27 mouse cellular contexts compared by ENCODE assay signal in genomic region chr5:89884991-89885390, GRCm38 (mm10).
"Had no signal": no experiment of that assay in that cellular context is flagged by ENCODE, and none has a peak within 500 bp of the region (broad histone marks: within the 10 kb centered on the region; RNA-seq: fewer than 3 reads in every experiment).

No protein-coding gene starts in this region.

- H3K9ac ChIP-seq: heart, embryonic 12.5 days; hindbrain, embryonic 12.5 days; hindbrain, embryonic 14.5 days; intestine, embryonic 15.5 days; limb, embryonic 13.5 days; limb, embryonic 15.5 days; liver, embryonic 12.5 days; liver, embryonic 14.5 days had no signal

- H3K27me3 ChIP-seq: heart, embryonic 12.5 days; hindbrain, embryonic 12.5 days; intestine, embryonic 15.5 days; limb, embryonic 13.5 days; limb, embryonic 15.5 days; liver, embryonic 12.5 days had no signal

- H3K4me2 ChIP-seq: heart, embryonic 12.5 days; hindbrain, embryonic 12.5 days; hindbrain, embryonic 14.5 days; intestine, embryonic 15.5 days; limb, embryonic 13.5 days; limb, embryonic 15.5 days; liver, embryonic 12.5 days had no signal

- H3K36me3 ChIP-seq: heart, embryonic 10.5 days; hindbrain, embryonic 12.5 days; intestine, embryonic 15.5 days; limb, embryonic 15.5 days had no signal

- ATAC-seq: hindbrain, embryonic 16.5 days; inflammation-experienced regulatory T-cells, adult 6 months; intestine, embryonic 15.5 days; intestine, postnatal 0 days; liver, embryonic 12.5 days had no signal

- H3K27ac ChIP-seq: gastrocnemius, adult 2 months; heart, embryonic 10.5 days; hindbrain, embryonic 10.5 days; hindbrain, embryonic 12.5 days; hindbrain, embryonic 14.5 days; intestine, embryonic 15.5 days; kidney, postnatal 0 days; limb, embryonic 13.5 days; limb, embryonic 15.5 days; liver, embryonic 12.5 days; liver, embryonic 14.5 days had no signal

- H3K4me3 ChIP-seq: gastrocnemius, adult 2 months; heart, embryonic 10.5 days; heart, embryonic 12.5 days; hindbrain, embryonic 10.5 days; hindbrain, embryonic 12.5 days; intestine, embryonic 15.5 days; limb, embryonic 13.5 days; limb, embryonic 15.5 days; liver, embryonic 12.5 days had no signal

- H3K9me3 ChIP-seq: heart, embryonic 10.5 days; intestine, embryonic 15.5 days; limb, embryonic 13.5 days; limb, embryonic 15.5 days; liver, embryonic 12.5 days had no signal

- DNase-seq: gastrocnemius, adult 2 months; gastrocnemius, postnatal 10 days; gastrocnemius, postnatal 25 days; heart, adult 18-20 months; heart, postnatal 10 days; heart, postnatal 4 days; kidney, adult 18-20 months; kidney, adult 8-10 months; kidney, postnatal 14 days; kidney, postnatal 36 days; layer of hippocampus, adult 9-11 months; layer of hippocampus, postnatal 36 days; left cerebral cortex, postnatal 4 days had no signal
